Comparison of ENCODE assay signal across 8 mouse cellular contexts in the genomic region with DNA sequence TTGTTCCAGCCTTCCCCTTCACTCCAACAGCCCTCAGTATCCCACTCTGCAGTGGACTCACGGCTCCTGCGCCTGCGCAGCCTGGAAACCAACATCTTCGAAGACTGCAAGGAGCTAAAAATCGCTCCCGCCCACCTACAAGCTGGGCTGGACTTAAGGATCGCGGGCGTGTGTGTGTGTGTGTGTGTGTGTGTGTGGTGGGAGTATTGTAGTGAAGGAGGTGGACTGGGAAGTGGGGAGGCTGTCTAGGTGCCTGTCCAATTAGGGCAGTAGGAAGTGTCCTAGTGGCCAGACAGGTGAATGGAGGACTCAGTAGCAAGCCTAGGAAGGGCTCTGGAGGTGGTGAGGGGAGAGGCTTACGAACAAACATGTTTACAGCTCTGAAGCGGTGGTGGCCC. TPM values are rescaled to one million over a fixed set of nuclear protein-coding genes. Genes with fewer than 3 reads are reported as not detected.
A peak's percentile ranks its signal among the peaks of the same experiment; 100 is the strongest.
DNase-seq lines count a peak whose midpoint lies in the region; ATAC-seq lines count a peak whose summit lies in the region.

No protein-coding gene starts in this region.

- peaks cover 66% of the 10 kb centered on the region for H3K27me3 ChIP-seq in kidney, embryonic 16.5 days (ENCODE audit: insufficient read depth, low read length)
- H3K27me3 ChIP-seq in hindbrain, embryonic 16.5 days (replicated peaks; ENCODE audit: control insufficient read depth, insufficient read depth, low read length), result peaks cover 9% of the 10 kb centered on the region
- peaks cover 69% of the 10 kb centered on the region for H3K27me3 ChIP-seq in midbrain, embryonic 12.5 days

- peaks cover 12% of the 10 kb centered on the region for H3K4me1 ChIP-seq in kidney, embryonic 16.5 days (ENCODE audit: insufficient read depth, low read length)
- peaks cover 17% of the 10 kb centered on the region for H3K4me1 ChIP-seq in hindbrain, embryonic 16.5 days (ENCODE audit: control insufficient read depth, insufficient read depth, low read depth, low read length)
- H3K4me1 ChIP-seq in midbrain, embryonic 12.5 days, result peaks cover 29% of the 10 kb centered on the region

- peak overlapping the region; percentile 49 for H3K4me3 ChIP-seq in kidney, embryonic 16.5 days (ENCODE audit: low read length)
- peak overlapping the region; percentile 77 for H3K4me3 ChIP-seq in hindbrain, embryonic 16.5 days (ENCODE audit: low read length)
- peak overlapping the region; percentile 70 for H3K4me3 ChIP-seq in midbrain, embryonic 12.5 days

- no peaks in the 10 kb centered on the region for H3K9me3 ChIP-seq in kidney, embryonic 16.5 days (ENCODE audit: low read length)
- no peaks in the 10 kb centered on the region for H3K9me3 ChIP-seq in hindbrain, embryonic 16.5 days (ENCODE audit: control insufficient read depth, low read length)
- H3K9me3 ChIP-seq in midbrain, embryonic 12.5 days, result no peaks in the 10 kb centered on the region

- DNase-seq in kidney, postnatal 25 days, result no peak
- peak; percentile 44 to 53 for DNase-seq in cerebellum, postnatal 36 days
- DNase-seq in spleen, postnatal 14 days (ENCODE audit: low spot score in 2 of 2), result no peak
- no peak for DNase-seq in thymus, postnatal 36 days
- DNase-seq in adrenal gland, postnatal 36 days, result no peak

- H3K36me3 ChIP-seq in kidney, embryonic 16.5 days (ENCODE audit: insufficient read depth, low read length), result no peaks in the 10 kb centered on the region
- H3K36me3 ChIP-seq in hindbrain, embryonic 16.5 days (ENCODE audit: control insufficient read depth, insufficient read depth, low read length), result no peaks in the 10 kb centered on the region
- no peaks in the 10 kb centered on the region for H3K36me3 ChIP-seq in midbrain, embryonic 12.5 days

- ATAC-seq in kidney, embryonic 16.5 days (ENCODE audit: low FRiP score, low TSS enrichment), result no peak
- ATAC-seq in hindbrain, embryonic 16.5 days, result peak; percentile 67
- ATAC-seq in midbrain, embryonic 12.5 days (ENCODE audit: low FRiP score, low read depth), result peak; percentile 55

- no peak overlapping the region for H3K27ac ChIP-seq in kidney, embryonic 16.5 days (ENCODE audit: low read length)
- peak overlapping the region; percentile 89 for H3K27ac ChIP-seq in hindbrain, embryonic 16.5 days (ENCODE audit: low read depth, low read length)
- H3K27ac ChIP-seq in midbrain, embryonic 12.5 days (replicated peaks), result no peak overlapping the region

- no peak overlapping the region for H3K9ac ChIP-seq in kidney, embryonic 16.5 days (replicated peaks; ENCODE audit: low read length)
- peak overlapping the region; percentile 88 for H3K9ac ChIP-seq in hindbrain, embryonic 16.5 days (ENCODE audit: low read depth, low read length)
- peak overlapping the region; percentile 80; the same call in 1 of the 2 replicates for H3K9ac ChIP-seq in midbrain, embryonic 12.5 days (replicated peaks)

- peak overlapping the region; percentile 69; the same call in 1 of the 2 replicates for H3K4me2 ChIP-seq in kidney, embryonic 16.5 days (replicated peaks; ENCODE audit: low read depth, low read length)
- H3K4me2 ChIP-seq in hindbrain, embryonic 16.5 days (ENCODE audit: low read length), result peak overlapping the region; percentile 84
- H3K4me2 ChIP-seq in midbrain, embryonic 12.5 days (replicated peaks), result peak overlapping the region; percentile 99

- WGBS in kidney, embryonic 16.5 days, result 5% methylated on average over 11 of the region's 11 CpGs
- WGBS in hindbrain, embryonic 16.5 days, result 2% methylated on average over 11 of the region's 11 CpGs
- 4% methylated on average over 11 of the region's 11 CpGs for WGBS in midbrain, embryonic 12.5 days

RNA-seq across cellular contexts. Expression of a gene that starts 1.6 kb away (rescaled TPM):
- 0.19 and 0.30 TPM in 2 replicates for polyA plus RNA-seq in kidney, embryonic 16.5 days (2015; fragmentation: Nextera tagmentation; extraction: Ambion mirVana)
- 3.0 and 3.2 TPM in 2 replicates for polyA plus RNA-seq in hindbrain, embryonic 16.5 days (2015; fragmentation: Nextera tagmentation; extraction: Ambion mirVana)
- polyA plus RNA-seq in midbrain, embryonic 12.5 days (2016; fragmentation: Nextera tagmentation; extraction: Ambion mirVana), result 1.3 and 1.7 TPM in 2 replicates
- total RNA-seq in adrenal gland, postnatal 36 days (2021), result not detected

RNA-seq across cellular contexts. Expression of a gene that starts 8.1 kb away (rescaled TPM):
- 0.34 and 0.54 TPM in 2 replicates for polyA plus RNA-seq in kidney, embryonic 16.5 days (2015; fragmentation: Nextera tagmentation; extraction: Ambion mirVana)
- polyA plus RNA-seq in hindbrain, embryonic 16.5 days (2015; fragmentation: Nextera tagmentation; extraction: Ambion mirVana), result 71.4 and 77.4 TPM in 2 replicates
- 29.3 and 34.3 TPM in 2 replicates for polyA plus RNA-seq in midbrain, embryonic 12.5 days (2016; fragmentation: Nextera tagmentation; extraction: Ambion mirVana)
- 1 to 10 TPM; 1.0 to 1.3 TPM for total RNA-seq in adrenal gland, postnatal 36 days (2021)

RNA-seq across cellular contexts. Expression of a gene that starts 24.0 kb away (rescaled TPM):
- polyA plus RNA-seq in kidney, embryonic 16.5 days (2015; fragmentation: Nextera tagmentation; extraction: Ambion mirVana), result not detected in 2 replicates
- polyA plus RNA-seq in hindbrain, embryonic 16.5 days (2015; fragmentation: Nextera tagmentation; extraction: Ambion mirVana), result not detected in 2 replicates
- polyA plus RNA-seq in midbrain, embryonic 12.5 days (2016; fragmentation: Nextera tagmentation; extraction: Ambion mirVana), result not detected in 2 replicates
- 1 to 10 TPM in 1 of 2 experiments, not detected in 1; 1.5 TPM for total RNA-seq in adrenal gland, postnatal 36 days (2021)

RNA-seq across cellular contexts. Expression of a gene that starts 24.2 kb away (rescaled TPM):
- polyA plus RNA-seq in kidney, embryonic 16.5 days (2015; fragmentation: Nextera tagmentation; extraction: Ambion mirVana), result 810 and 819 TPM in 2 replicates
- 1,040 and 1,063 TPM in 2 replicates for polyA plus RNA-seq in hindbrain, embryonic 16.5 days (2015; fragmentation: Nextera tagmentation; extraction: Ambion mirVana)
- polyA plus RNA-seq in midbrain, embryonic 12.5 days (2016; fragmentation: Nextera tagmentation; extraction: Ambion mirVana), result 1,292 and 1,309 TPM in 2 replicates
- 100 to 1,000 TPM; 651 to 659 TPM for total RNA-seq in adrenal gland, postnatal 36 days (2021)

RNA-seq across cellular contexts. Expression of a gene that starts 24.3 kb away (rescaled TPM):
- 137 and 138 TPM in 2 replicates for polyA plus RNA-seq in kidney, embryonic 16.5 days (2015; fragmentation: Nextera tagmentation; extraction: Ambion mirVana)
- polyA plus RNA-seq in hindbrain, embryonic 16.5 days (2015; fragmentation: Nextera tagmentation; extraction: Ambion mirVana), result 55.8 and 57.5 TPM in 2 replicates
- 91.9 and 98.7 TPM in 2 replicates for polyA plus RNA-seq in midbrain, embryonic 12.5 days (2016; fragmentation: Nextera tagmentation; extraction: Ambion mirVana)
- 100 to 1,000 TPM; 109 to 136 TPM for total RNA-seq in adrenal gland, postnatal 36 days (2021)

Comparison
In these comparisons a context has a peak if more than half of its experiments do, and no peak if none do; other contexts are left out.
1. DNase-seq: peak in cerebellum, postnatal 36 days (2 of 2); none in kidney, postnatal 25 days (0 of 2), spleen, postnatal 14 days (0 of 2), thymus, postnatal 36 days (0 of 2) and adrenal gland, postnatal 36 days (0 of 2).
2. RNA of a gene that starts 8.1 kb away (polyA plus RNA-seq): 71.4 to 77.4 TPM in hindbrain, embryonic 16.5 days and 29.3 to 34.3 TPM in midbrain, embryonic 12.5 days; 0.34 to 0.54 TPM in kidney, embryonic 16.5 days; every median in the first group is over 10 times any median in the second.
3. Peak in every context shown above with its lines, with median percentiles within 50 percentile points of each other: H3K4me2 ChIP-seq and H3K4me3 ChIP-seq.